Mouse (Mus musculus) forebrain, embryonic 12.5 days (tissue): ENCODE measurements around the gene Hdgfl3. TPM values are rescaled to one million over a fixed set of nuclear protein-coding genes. Genes with fewer than 3 reads are reported as not detected.

ENCODE experiments used
- ATAC-seq: fragments of 200-750 bp; cut with Nextera tagmentation; 2 replicates; pipeline ENCODE4 v1.8.0; 2017; ENCODE audit warnings: moderate TSS enrichment; ENCODE audit not compliant: low FRiP score
- H3K27ac ChIP-seq: fragments of 300-500 bp; sonication (generic); 2 replicates; pipeline ENCODE4 v1.5.1; 2016; ENCODE audit warnings: mild to moderate bottlenecking
- H3K27me3 ChIP-seq: fragments of 300-500 bp; sonication (generic); 2 replicates; pipeline ENCODE4 v1.6.1; 2016; ENCODE audit warnings: mild to moderate bottlenecking
- H3K36me3 ChIP-seq: fragments of 300-500 bp; sonication (generic); replicated peaks from 2 replicates; pipeline ENCODE4 v1.6.1; 2016; ENCODE audit warnings: mild to moderate bottlenecking
- H3K4me1 ChIP-seq: fragments of 300-500 bp; sonication (generic); 2 replicates; pipeline ENCODE4 v1.6.1; 2016
- H3K4me2 ChIP-seq: fragments of 300-500 bp; sonication (generic); 2 replicates; pipeline ENCODE4 v1.6.1; 2016; ENCODE audit warnings: mild to moderate bottlenecking, moderate library complexity
- H3K4me3 ChIP-seq: fragments of 300-500 bp; sonication (generic); replicated peaks from 2 replicates; pipeline ENCODE4 v1.5.1; 2016; ENCODE audit warnings: mild to moderate bottlenecking
- H3K9ac ChIP-seq: fragments of 300-500 bp; sonication (generic); 2 replicates; pipeline ENCODE4 v1.6.1; 2016; ENCODE audit warnings: mild to moderate bottlenecking
- H3K9me3 ChIP-seq: fragments of 300-500 bp; sonication (generic); 2 replicates; pipeline ENCODE4 v1.6.1; 2016
- WGBS: fragments of 180-500 bp; shearing (Covaris S2); methylation state at CpG from one replicate; pipeline ENCODE4 v1.1.7; 2016; 5-methylcytosine and 5-hydroxymethylcytosine counted together
- polyA plus RNA-seq: library from polyadenylated mRNA; unstranded; fragments of >200 nt; fragmentation: Nextera tagmentation; extraction: Ambion mirVana; gene quantifications from 2 replicates; pipeline ENCODE4 v1.2.1, GENCODE M21; 2016

Gene Hdgfl3
- 55.8 and 56.5 TPM in 2 replicates for polyA plus RNA-seq

GRCm38 (mm10) chr7:81934267-81934745 lies at the start of gene Hdgfl3:
Gene Hdgfl3 (minus strand): TSS chr7:81934473.
- Histone ChIP-seq H3K4me2 (peak within 1 kb of the TSS; percentile 77), H3K4me1 (peaks cover 20% of the 10 kb centered on the region), H3K4me3 (peak within 1 kb of the TSS; percentile 94), H3K27ac (peak within 1 kb of the TSS; percentile 99), H3K9me3 (no peaks in the 10 kb centered on the region), H3K9ac (peak within 1 kb of the TSS; percentile 98), H3K27me3 (no peaks in the 10 kb centered on the region), H3K36me3 (no peaks in the 10 kb centered on the region)
- under 1% methylated on average over 57 of the region's 63 CpGs for WGBS
- peak; percentile 89 for ATAC-seq

- ATAC-seq: no peak
- 87% methylated on average over 6 of the region's 6 CpGs for WGBS
- H3K4me2 ChIP-seq: no peak overlapping the region
These were observed 49.4 kb upstream of the Hdgfl3 start for GRCm38 (mm10) chr7:81983651-81984050.

GRCm38 (mm10) chr7:81978304-81978703 lies 44.0 kb upstream of the Hdgfl3 start:
- Histone ChIP-seq H3K4me2 (no peak overlapping the region), H3K9ac (no peak overlapping the region), H3K36me3 (no peaks in the 10 kb centered on the region), H3K9me3 (no peaks in the 10 kb centered on the region), H3K27ac (no peak overlapping the region), H3K27me3 (no peaks in the 10 kb centered on the region), H3K4me1 (no peaks in the 10 kb centered on the region), H3K4me3 (no peak overlapping the region)
- ATAC-seq: no peak
- WGBS: 84% methylated on average over 8 of the region's 8 CpGs

More at GRCm38 (mm10) chr7:81983651-81984050, 49.4 kb upstream of the Hdgfl3 start:
- no peak overlapping the region for H3K4me3 ChIP-seq
- no peaks in the 10 kb centered on the region for H3K4me1 ChIP-seq
- peaks cover 11% of the 10 kb centered on the region for H3K27me3 ChIP-seq
- no peak overlapping the region for H3K9ac ChIP-seq
- no peaks in the 10 kb centered on the region for H3K9me3 ChIP-seq
- no peaks in the 10 kb centered on the region for H3K36me3 ChIP-seq
- H3K27ac ChIP-seq: no peak overlapping the region

- Histone ChIP-seq H3K27me3 (no peaks in the 10 kb centered on the region), H3K4me3 (no peak overlapping the region), H3K27ac (no peak overlapping the region), H3K4me1 (no peaks in the 10 kb centered on the region), H3K9ac (no peak overlapping the region), H3K4me2 (no peak overlapping the region), H3K36me3 (no peaks in the 10 kb centered on the region), H3K9me3 (no peaks in the 10 kb centered on the region)
- no peak for ATAC-seq
- WGBS: 92% methylated on average over 10 of the region's 10 CpGs
These were observed 40.3 kb upstream of the Hdgfl3 start for GRCm38 (mm10) chr7:81974616-81975015.

GRCm38 (mm10) chr7:81973939-81974338 lies 39.7 kb upstream of the Hdgfl3 start:
- Histone ChIP-seq H3K27ac (no peak overlapping the region), H3K9ac (no peak overlapping the region), H3K27me3 (no peaks in the 10 kb centered on the region), H3K9me3 (no peaks in the 10 kb centered on the region), H3K4me3 (no peak overlapping the region), H3K4me1 (no peaks in the 10 kb centered on the region), H3K4me2 (no peak overlapping the region), H3K36me3 (no peaks in the 10 kb centered on the region)
- WGBS: 92% methylated on average over 12 of the region's 12 CpGs
- no peak for ATAC-seq

GRCm38 (mm10) chr7:81973339-81973738 lies 39.1 kb upstream of the Hdgfl3 start:
- Histone ChIP-seq H3K9me3 (no peaks in the 10 kb centered on the region), H3K36me3 (no peaks in the 10 kb centered on the region), H3K4me3 (no peak overlapping the region), H3K27ac (no peak overlapping the region), H3K4me1 (no peaks in the 10 kb centered on the region), H3K4me2 (no peak overlapping the region), H3K9ac (no peak overlapping the region), H3K27me3 (no peaks in the 10 kb centered on the region)
- WGBS: 90% methylated on average over 5 of the region's 5 CpGs
- ATAC-seq: no peak

- WGBS: 83% methylated on average over 6 of the region's 6 CpGs
- ATAC-seq: no peak
- Histone ChIP-seq H3K4me1 (no peaks in the 10 kb centered on the region), H3K27me3 (no peaks in the 10 kb centered on the region), H3K9me3 (no peaks in the 10 kb centered on the region), H3K36me3 (no peaks in the 10 kb centered on the region), H3K27ac (no peak overlapping the region), H3K4me3 (no peak overlapping the region), H3K4me2 (no peak overlapping the region), H3K9ac (no peak overlapping the region)
These were observed 34.7 kb upstream of the Hdgfl3 start for GRCm38 (mm10) chr7:81968975-81969374.

- no peaks in the 10 kb centered on the region for H3K4me1 ChIP-seq
- no peak overlapping the region for H3K4me3 ChIP-seq
- no peaks in the 10 kb centered on the region for H3K36me3 ChIP-seq
- WGBS: 84% methylated on average over 4 of the region's 4 CpGs
- no peak overlapping the region for H3K9ac ChIP-seq
- H3K4me2 ChIP-seq: no peak overlapping the region
- no peak for ATAC-seq
- no peak overlapping the region for H3K27ac ChIP-seq
- no peaks in the 10 kb centered on the region for H3K27me3 ChIP-seq
- no peaks in the 10 kb centered on the region for H3K9me3 ChIP-seq
These were observed 34.2 kb upstream of the Hdgfl3 start for GRCm38 (mm10) chr7:81968451-81968850.

- Histone ChIP-seq H3K4me3 (no peak overlapping the region), H3K27me3 (no peaks in the 10 kb centered on the region), H3K9ac (no peak overlapping the region), H3K4me2 (no peak overlapping the region), H3K36me3 (no peaks in the 10 kb centered on the region), H3K4me1 (no peaks in the 10 kb centered on the region), H3K9me3 (no peaks in the 10 kb centered on the region), H3K27ac (no peak overlapping the region)
- 88% methylated on average over 5 of the region's 5 CpGs for WGBS
- ATAC-seq: no peak
These were observed 31.9 kb upstream of the Hdgfl3 start for GRCm38 (mm10) chr7:81966195-81966594.

GRCm38 (mm10) chr7:81959704-81960103 lies 25.4 kb upstream of the Hdgfl3 start:
- H3K4me2 ChIP-seq: no peak overlapping the region
- H3K9ac ChIP-seq: no peak overlapping the region
- H3K4me1 ChIP-seq: no peaks in the 10 kb centered on the region
- no peaks in the 10 kb centered on the region for H3K36me3 ChIP-seq
- H3K9me3 ChIP-seq: no peaks in the 10 kb centered on the region
- 0 out of 2 replicates have a peak, but pooled peaks cover 3% of the 10 kb centered on the region for H3K27me3 ChIP-seq
- 5% methylated on average over 3 of the region's 3 CpGs for WGBS
- ATAC-seq: no peak
- no peak overlapping the region for H3K4me3 ChIP-seq
- H3K27ac ChIP-seq: no peak overlapping the region

- ATAC-seq: no peak
- no peak overlapping the region for H3K4me3 ChIP-seq
- 0 out of 2 replicates have a peak, but pooled peaks cover 3% of the 10 kb centered on the region for H3K27me3 ChIP-seq
- no peak overlapping the region for H3K27ac ChIP-seq
- H3K4me2 ChIP-seq: no peak overlapping the region
- no peak overlapping the region for H3K9ac ChIP-seq
- no peaks in the 10 kb centered on the region for H3K36me3 ChIP-seq
- no peaks in the 10 kb centered on the region for H3K9me3 ChIP-seq
- no peaks in the 10 kb centered on the region for H3K4me1 ChIP-seq
These were observed 20.1 kb upstream of the Hdgfl3 start for GRCm38 (mm10) chr7:81954208-81954846.

GRCm38 (mm10) chr7:81950499-81950898 lies 16.2 kb upstream of the Hdgfl3 start:
- no peak overlapping the region for H3K4me3 ChIP-seq
- H3K27ac ChIP-seq: no peak overlapping the region
- no peak for ATAC-seq
- H3K9me3 ChIP-seq: no peaks in the 10 kb centered on the region
- WGBS: 84% methylated on average over 2 of the region's 2 CpGs
- H3K9ac ChIP-seq: no peak overlapping the region
- no peaks in the 10 kb centered on the region for H3K36me3 ChIP-seq
- no peaks in the 10 kb centered on the region for H3K4me1 ChIP-seq
- 0 out of 2 replicates have a peak, but pooled peaks cover 3% of the 10 kb centered on the region for H3K27me3 ChIP-seq
- H3K4me2 ChIP-seq: no peak overlapping the region

- no peak overlapping the region for H3K27ac ChIP-seq
- H3K9me3 ChIP-seq: no peaks in the 10 kb centered on the region
- no peak overlapping the region for H3K4me3 ChIP-seq
- no peak overlapping the region for H3K9ac ChIP-seq
- WGBS: 18% methylated on average over 4 of the region's 4 CpGs
- H3K27me3 ChIP-seq: no peaks in the 10 kb centered on the region
- ATAC-seq: no peak
- H3K4me1 ChIP-seq: 0 out of 2 replicates have a peak, but pooled peaks cover 2% of the 10 kb centered on the region
- no peaks in the 10 kb centered on the region for H3K36me3 ChIP-seq
- H3K4me2 ChIP-seq: no peak overlapping the region
These were observed 11.1 kb upstream of the Hdgfl3 start for GRCm38 (mm10) chr7:81945398-81945797.
